Mouse (Mus musculus) layer of hippocampus, adult 9-11 months (tissue): Measurements from ENCODE around the gene Tacstd2.
"Not testable (repeated sequence)": the region's sequence is repeated elsewhere in the genome, so short reads cannot be mapped to it uniquely, and the experiment has no call there.

ENCODE experiments used
- DNase-seq: peaks from one replicate; pipeline ENCODE4 v3.0.0; 2022

The Tacstd2 gene

GRCm38 (mm10) chr6:67535777-67536054, at the start of gene Tacstd2:
TSS of gene Tacstd2 (minus strand) at chr6:67535796.
- no peak for DNase-seq

GRCm38 (mm10) chr6:67566270-67566669, 30.7 kb upstream of the Tacstd2 start:
- no peak for DNase-seq

DNA sequence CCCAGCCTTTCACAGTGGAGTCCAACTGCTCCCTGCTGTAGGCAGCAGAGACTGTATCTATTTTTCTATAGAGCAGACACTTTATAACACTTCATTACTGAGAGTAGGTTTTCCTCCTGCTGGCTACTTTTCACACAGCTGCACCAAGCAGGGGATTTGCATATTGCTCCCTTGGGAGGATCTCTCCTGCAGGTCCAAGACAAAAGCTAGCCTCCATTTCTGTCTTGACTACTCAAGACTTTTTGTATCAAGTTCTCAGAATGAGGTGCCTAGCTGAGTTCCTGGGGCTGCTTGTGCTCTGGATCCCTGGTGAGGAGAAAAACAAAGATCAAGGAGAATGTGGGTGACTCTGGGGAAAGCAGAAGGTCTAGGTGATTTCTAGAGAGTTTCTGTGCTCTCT, 19.8 kb upstream of the Tacstd2 start:
- no peak for DNase-seq

GRCm38 (mm10) chr6:67549550-67549949, 14.0 kb upstream of the Tacstd2 start:
- DNase-seq, result no peak

DNA sequence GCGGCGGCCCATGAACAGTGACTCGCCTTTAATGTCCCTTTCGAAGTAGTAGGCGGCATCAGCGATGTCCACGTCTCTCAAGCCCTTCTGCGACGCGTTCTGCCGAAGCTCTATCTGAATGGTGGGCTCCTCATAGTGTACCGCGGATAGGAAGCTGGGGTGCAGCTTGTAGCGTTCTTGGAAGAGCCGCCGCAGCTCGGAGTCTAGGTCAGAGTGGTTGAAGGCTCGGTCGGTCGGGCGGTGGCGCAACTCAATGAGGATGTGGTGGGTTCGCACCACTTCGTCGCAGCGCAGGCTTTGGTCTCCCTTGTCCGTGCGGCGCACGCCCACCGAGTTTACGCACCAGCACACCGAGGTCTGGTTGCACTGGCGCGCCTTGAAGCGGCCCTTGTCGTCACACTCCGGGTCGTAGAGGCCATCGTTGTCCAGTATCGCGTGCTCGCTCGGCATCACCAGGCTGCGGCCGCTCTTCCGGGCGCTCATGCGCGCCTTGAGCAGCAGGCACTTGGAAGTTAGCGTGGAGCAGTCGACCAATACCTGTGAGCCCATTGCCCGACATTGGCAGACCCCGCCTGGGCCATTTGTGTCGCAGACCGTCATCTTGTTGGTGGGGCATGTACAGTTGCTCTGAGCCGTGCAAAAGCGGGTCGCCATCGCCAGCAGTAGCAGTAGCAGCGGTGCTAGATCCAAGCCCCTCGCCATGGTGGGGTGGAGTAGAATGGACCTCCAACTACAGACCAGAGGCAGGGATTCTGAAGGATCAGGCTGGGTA, 405 bp downstream of the Tacstd2 start:
- no peak for DNase-seq

DNA sequence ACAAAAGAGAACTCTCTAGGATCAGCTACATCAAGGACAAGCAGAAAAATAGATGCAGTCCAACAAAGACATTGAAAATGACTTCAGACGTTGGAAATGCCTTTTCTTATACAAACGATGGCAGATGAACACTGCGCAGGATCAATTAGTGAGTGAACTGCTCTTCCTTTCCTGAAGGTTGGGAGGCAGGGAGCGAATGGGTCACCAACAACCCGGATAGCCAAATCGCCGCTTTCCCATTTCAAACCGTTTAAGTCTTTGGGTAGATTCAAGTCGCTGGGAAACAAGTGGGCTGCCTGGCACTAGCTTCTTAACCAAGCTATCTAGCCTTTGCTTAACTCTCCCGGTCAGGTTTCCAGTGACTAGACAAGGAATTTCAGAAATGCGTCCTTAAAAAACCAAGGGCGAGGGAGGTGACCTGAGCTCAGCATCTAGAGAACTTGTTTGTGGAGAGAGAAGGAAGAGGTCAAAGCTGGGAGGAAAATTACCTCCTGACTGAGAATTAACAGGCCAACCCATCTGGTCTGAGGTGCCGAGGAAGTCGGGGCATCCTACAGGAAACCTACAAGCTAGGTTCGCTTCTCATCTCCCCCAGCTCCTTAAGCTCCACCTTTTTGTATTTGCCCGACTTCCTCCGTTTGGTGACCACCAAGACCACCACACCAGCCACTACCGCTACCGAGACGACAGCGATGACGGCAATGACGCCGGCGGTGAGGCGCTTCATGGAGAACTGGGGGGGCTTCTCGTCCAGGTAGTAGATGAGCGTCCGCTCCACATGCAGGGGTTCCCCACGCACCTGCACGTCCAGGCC, 1.2 kb downstream of the Tacstd2 start:
- no peak for DNase-seq

- no peak for DNase-seq
These were observed 2.7 kb downstream of the Tacstd2 start for GRCm38 (mm10) chr6:67532665-67533440.

DNA sequence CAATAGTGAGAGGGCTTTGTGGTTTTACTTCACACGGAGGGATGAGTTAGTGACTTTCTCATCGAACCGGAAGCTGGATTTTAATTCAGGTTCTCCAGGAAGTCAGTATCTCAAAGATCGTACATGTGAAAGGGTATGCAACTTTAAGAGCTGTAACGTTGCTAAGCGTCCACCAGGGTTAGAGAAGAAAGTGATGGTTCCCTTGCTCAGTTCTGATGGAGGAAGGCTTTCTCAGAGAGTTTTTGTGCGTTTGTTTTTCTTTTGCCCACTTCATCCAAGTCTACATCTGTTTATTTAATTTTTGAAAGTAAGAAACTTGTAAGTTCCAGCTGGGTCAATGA, 3.8 kb downstream of the Tacstd2 start:
- DNase-seq, result no peak

DNA sequence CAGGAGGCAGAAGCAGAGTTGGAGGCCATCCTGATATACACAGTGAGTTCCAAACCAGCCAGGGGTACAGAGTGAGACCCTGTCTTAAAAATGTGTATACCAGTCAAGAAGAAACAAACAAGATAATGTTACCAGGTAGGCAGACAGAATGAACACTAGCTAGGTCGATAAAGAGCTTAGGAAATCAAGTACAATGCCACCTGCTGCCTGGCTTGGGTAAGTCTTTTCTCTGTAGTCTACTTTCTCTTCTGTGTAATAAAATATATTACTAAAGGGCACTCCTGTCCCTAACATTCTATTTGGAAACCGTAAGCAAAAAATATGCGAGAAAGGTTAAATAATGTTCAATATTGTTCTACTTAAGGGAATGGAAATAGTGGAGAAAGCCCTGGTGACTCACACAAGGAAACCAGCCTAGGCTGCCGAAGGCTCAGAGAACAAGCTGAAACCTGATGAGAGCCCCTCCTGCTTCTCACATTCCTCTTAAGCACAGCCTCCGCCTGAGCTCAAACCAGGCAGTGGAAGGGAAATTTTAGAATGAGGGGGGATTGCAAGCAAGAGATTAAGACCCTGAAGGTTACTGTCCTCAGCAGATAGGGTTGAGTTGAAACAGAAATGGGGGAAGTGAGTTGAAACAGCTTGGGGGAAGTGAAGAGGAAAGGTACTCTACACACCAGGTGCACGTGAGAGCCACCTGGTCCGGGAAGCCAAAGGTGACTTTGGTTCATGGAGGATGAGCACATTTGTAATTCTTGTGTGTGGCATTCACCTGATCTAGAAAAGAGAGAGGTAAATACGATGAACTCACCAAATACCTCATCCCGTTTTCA, 4.4 kb downstream of the Tacstd2 start:
- no peak for DNase-seq

GRCm38 (mm10) chr6:67526356-67526755, 9.2 kb downstream of the Tacstd2 start:
- DNase-seq, result no peak

DNA sequence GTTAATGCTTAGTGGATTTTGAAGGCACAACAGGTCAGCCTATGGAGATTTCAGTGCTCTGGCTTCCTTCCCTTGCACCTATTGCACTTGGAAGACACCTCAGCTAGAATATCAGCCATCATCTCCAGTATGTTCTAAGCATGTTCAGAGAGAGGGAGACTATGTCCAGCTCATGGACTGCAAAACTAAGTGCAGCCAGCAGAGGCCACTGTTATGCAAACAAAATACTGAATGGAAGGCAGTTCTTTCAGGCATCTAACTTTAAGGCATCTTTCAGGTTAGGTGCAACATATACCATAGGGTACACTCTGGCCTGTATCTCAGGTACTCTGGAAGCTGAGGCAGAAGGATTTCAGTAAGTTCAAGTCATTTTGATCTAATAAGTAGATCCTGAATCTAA, 24.8 kb downstream of the Tacstd2 start:
- DNase-seq, result no peak

GRCm38 (mm10) chr6:67501938-67502337, 33.7 kb downstream of the Tacstd2 start:
- DNase-seq, result not testable (repeated sequence)

DNA sequence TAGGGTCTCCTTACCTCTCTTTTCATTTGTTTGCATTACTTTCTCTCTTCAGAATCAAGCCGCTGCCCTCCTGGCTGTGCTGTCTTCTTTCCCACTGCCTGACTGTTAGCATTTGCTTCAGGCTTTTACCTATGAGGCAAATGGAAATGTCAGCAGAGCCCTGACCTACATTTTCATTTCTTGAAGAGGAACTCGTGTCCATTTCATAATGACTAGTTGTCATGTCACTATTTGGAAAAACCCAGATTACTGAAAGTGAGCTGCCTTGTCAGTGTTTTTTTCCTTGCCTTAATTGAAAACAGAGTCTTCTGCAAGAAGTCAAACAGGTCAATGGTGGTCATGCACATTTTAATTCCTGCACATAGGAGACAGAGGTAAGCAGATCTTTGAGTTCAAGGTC, 43.8 kb downstream of the Tacstd2 start, which contains the start of gene Il23r:
Gene Il23r (minus strand): TSS at position 101 of the 400 bp plus-strand sequence.
- no peak for DNase-seq
